Mouse (Mus musculus) brain, embryonic 14.5 days (tissue): ENCODE measurements at regions not wholly inside any gene's neighbourhood (a gene's known extent, or its start where the extent isn't known, plus 50 kb on each side); places are given as distances from the start of the nearest gene placed in this dataset.

Experiments
- CTCF ChIP-seq: fragments of 200-500 bp; IDR thresholded peaks from 2 replicates; pipeline ENCODE4 v1.5.1; 2012; ENCODE audit warnings: inconsistent platforms, mild to moderate bottlenecking, moderate library complexity, borderline replicate concordance; ENCODE audit not compliant: insufficient read depth, insufficient read length; ENCODE audit errors: extremely low read depth
- POLR2A ChIP-seq: fragments of 200-500 bp; IDR thresholded peaks from 2 replicates; pipeline ENCODE4 v1.6.1; 2012; ENCODE audit warnings: mild to moderate bottlenecking, inconsistent platforms, borderline replicate concordance; ENCODE audit not compliant: poor library complexity, insufficient read depth, insufficient read length, severe bottlenecking; ENCODE audit errors: extremely low read depth

DNA sequence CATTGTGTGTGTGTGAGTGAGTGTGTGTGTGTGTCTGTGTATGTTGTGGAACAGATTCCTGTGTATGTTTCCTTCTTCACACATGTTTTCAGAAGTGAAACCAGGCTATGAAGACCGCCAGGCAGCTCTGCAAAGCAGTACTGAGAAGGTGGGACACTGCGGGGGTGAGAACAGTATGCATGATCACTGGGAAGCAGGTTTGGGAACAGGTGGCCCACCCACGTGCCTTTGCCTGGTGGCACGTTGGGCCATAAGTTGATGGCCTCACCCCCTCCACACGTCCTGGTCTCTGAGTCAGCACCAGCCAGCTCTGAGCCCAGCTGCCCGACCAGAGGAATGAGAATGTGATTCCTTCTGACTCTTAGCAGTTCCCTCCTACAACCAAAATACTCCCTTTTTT, 89.2 kb upstream of the Rasgrp1 start:
- TF ChIP-seq POLR2A (no peak), CTCF (no peak)
